Mouse (Mus musculus) 416B (cell line): ENCODE data around the gene Kmt5c.

ENCODE experiments used
- DNase-seq: peaks from one replicate; pipeline ENCODE4 v3.0.0; 2011; ENCODE audit warnings: low read depth

Gene Kmt5c

DNA sequence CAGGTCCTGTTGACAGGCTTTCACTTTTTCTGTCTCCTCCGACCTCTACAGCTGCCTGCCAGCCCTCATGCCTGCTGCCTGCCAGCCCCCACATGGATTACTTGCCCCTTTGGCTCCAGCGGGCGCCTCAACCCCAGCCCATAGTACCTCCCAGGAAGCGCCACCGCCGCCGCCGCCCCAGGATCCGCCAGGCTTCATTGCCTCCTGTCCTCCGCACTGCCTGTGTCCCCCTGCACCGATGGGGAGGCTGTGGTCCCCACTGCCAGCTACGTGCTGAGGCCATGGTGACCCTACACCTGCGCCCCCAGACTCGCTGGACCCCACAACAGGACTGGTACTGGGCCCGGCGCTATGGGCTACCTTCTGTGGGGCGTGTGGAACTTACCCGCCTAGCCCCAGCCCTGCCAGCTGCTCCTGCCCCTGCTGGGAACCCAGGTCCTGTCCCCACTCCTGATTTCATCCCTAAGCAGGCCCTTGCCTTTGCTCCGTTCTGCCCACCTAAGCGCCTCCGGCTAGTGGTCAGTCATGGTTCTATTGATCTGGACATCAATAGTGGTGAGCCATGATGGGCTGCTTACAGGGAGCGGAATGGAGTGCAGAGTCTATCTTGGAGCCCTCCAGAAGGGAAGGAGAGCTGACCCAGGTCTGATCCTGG lies 6.5 kb downstream of the Kmt5c start:
- DNase-seq, result no peak

DNA sequence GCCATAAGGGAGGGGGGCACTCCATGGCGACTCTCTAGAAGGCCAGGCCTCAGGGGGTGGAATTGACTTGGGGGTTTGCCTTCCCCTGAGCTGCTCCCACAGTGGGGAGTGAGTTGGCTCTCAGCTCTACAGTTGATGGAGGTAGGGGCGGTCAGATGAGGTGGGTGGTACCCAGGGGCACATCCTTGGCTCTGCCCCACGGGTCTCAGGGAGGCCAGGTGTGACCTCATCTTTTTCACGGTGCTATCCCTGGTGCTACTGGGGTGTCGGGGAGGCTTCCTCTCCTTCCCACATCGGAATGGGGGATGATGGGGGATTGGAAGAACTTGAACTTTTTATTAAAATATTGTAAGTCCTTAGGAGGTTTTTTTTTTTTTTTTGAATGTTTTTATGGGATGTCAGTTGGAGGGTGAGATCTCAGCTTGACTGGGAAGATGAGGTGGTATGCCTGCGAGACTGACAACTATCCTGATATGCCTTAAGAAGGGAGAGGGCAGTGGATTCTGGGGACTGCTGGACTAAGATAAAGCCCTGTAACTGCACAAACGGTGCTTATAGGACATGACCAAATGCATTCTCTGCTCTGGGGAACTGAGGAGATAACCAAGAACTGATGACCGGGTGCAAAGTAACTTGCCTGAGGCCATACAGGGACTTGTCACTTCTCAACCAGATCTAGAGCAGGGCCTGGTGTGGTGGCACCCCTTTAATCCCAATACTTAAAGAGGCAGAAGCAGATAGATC lies 7.4 kb downstream of the Kmt5c start:
- DNase-seq, result no peak

DNA sequence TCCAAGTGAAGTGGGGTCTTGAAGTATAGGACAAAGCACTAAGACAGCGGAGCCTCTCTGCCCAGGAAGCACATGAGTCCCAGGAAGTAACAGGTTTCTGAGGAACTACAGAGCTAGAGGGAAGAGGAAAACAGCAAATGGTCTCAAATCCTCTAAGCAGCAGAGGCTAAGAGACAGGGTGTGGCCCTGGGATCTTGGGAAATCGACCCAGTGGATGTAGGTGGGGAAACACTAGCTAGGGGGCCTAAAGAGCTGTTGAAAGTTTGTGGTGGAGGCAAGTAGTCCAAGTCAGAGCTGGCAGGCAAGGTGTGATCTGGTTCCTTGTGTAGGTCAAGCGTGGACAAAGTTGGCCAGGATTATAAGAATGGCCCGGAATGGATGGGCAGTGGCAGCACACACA lies 8.4 kb downstream of the Kmt5c start:
- DNase-seq, result peak; percentile 24

DNA sequence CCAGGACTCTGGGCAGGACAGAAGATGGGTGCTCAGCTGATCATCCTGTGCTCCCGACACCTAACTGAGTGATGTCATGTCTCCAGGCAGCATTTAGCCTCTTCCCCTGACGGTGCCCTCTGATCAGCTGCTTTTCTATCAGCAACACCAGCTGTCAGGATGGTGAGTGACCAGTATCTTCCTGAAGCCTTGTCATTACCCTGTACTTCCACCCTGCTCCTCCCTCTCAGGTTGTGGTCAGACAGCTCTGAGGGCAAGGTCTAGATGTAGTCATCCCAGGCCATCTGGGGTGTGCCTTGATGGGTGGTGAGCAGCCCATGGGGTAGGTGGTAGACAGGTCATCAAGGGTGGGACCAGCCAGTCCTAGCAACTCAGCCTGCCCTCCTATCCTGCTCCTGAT lies 9.3 kb downstream of the Kmt5c start:
- peak; percentile 49 for DNase-seq

DNA sequence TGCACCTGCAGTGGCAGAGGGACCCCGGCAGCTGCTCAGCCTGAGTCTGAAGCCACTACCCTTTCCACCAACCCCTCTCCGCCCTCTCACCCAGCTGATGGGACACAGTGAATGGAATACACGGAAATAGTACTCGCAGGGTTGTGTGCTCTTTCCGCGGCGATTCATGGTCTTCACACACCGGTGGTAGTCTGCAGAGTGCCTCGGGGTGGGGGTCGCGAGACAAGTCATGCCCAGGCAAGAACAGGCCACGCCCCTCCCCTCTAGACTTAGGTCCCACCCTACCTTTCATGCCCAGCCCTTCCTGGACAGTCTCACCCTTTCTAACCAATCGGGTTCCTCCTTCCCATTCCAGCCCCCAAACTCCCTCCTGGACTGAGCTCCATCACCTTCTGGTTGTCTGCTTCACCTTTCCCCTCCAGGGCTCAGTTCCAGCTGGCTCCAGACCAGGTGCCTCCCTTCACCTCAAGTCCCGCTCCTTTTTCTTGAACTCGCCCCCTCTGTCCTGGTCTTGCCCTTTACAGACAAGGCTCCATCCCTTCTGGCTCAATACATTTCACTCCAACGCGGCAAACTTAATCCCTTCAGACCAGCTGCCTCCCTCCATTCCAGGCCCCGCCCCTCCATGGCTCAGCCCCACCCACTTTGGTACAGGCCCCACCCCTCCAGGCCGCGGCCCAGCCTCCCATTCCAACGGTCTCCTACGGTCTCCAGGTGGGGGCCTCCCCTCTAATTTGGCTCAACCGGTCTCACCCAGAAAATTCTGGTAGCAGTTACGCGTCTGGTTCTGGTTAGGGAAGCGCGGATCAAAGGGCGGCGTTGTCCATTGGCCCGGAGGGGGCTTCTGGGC lies 12.3 kb downstream of the Kmt5c start:
- DNase-seq, result no peak

DNA sequence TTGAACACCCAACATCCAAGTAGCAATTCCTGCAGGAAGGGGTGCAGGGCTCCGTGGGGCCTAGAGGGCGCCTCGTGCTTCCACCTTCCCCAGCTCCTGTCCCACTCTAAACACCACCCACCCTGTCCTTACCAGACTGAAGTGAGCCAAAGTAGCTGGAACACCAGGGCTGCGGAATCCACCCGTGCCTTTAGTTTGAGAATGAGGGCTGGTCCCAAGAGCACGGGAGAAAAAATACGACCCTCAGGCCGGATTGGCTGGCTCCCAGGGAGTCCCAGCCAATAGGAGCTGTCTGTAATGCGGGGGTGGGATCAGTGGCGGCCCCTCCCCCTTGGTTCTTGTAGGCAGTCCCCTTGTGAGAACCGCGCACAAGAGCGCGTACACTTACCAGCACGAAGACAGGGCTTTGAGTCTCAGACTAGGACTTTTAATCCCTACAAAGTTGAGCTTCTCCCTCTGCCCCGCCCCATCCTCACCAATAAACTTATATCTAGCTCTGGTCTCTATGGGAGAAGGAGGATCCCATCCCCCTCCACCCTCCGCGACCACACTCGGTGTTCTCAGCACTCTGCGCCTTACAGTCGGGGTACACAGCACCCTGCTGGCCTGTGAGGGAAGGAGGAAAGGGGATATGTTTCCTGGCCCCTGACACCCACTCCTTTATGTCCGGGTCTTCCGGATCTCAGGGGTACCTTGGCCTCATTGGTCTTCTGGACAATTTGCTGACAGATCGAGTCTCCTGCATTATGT lies 13.1 kb downstream of the Kmt5c start, which contains the start of gene Cox6b2:
Gene Cox6b2, minus strand, starts transcription at position 274 of the 750 bp plus-strand sequence.
- no peak for DNase-seq

DNA sequence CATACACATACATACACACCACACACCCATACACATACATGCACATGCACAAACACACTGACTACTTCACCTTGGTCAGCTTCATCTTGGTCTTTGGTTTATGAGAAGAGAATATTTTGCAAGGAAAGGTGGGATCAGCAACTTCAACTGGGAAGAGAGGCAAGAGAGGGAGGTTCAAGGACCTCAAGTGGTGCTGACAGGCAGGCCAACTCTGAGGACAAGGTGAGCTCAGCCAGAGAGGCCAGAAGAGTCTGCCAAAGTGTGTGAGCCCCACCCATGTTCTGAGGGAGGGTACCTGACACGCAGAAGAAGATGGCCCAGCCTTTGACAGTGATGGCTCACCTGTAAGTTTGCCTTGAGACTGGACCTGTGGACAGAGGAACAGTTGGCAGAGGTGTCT lies 19.8 kb downstream of the Kmt5c start:
- no peak for DNase-seq

DNA sequence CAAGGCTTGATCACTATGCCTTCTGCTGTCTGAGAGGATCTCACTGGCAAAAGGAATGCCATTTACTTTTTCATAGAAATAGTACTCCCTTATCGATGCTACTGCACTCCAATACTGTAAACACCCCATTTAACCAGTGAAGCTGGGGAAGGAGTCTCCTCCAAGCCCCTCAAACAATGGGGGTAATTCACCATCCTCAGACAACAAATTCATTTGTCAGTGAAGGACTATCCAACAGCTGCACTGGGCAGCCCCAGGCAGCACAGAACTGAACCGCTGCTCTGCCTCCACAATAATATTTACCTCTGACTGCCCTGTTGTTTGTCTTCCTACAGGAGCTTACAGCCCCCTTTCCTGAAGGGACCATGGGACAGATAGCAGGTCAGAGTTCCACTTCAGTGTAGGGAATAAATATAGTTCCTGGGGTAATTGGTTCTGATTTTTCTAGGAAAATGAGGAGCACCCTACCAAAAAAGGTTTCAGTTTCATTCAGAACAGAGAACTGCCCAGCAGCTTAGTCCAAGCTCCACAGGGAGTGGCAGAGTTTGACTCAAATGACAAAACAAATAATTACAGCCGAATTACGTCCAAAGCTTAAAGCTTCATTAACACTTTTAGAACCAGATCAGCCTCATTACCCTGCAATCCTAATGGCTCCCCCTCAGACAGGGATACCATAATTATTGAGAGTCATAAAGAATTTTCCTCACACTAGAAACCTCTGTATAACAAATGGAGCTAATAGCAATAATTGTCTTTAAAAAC lies 25.2 kb downstream of the Kmt5c start:
- DNase-seq, result no peak

DNA sequence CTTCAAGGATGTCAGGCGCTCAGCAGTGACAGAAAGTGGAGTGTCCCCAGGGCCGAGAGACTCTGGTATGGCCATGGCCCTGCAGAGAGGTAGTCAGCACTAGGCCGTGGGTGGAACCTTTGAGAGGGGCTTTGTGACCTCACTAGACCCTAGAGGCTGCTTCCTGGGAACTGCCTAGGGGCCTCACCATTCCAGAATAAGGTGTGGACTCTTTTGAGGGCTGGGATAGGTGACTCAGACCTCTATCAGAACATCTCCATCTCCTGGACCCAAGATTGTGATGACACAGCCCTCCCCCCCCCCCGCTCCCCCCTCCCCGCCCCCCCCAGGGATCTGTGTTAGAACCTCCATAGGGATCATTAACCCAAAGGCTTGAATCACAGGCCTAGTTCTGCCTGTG lies 31.3 kb downstream of the Kmt5c start, which contains the start of gene Fam71e2:
Gene Fam71e2, minus strand, starts transcription at position 101 of the 400 bp plus-strand sequence.
- no peak for DNase-seq

DNA sequence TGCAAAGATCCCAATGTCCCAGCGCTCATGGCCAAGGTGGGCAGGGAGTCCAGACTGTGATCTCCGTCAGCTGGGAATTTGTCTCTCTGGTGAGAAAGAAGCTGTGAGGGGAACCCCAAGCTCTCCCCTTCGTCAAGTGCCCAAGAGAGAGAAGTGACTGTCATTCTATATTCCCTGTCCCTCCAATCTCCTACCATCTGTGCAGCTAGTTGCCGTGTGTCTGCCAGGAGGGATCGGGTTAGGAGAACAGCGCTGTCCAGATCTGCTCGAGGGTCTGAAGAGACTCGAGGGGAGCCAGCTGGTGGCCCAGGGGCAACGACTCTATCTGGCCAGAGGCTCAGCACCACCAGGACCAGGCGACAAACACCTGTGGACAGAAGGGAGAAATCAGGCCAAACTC lies 36.2 kb downstream of the Kmt5c start:
- DNase-seq, result no peak

DNA sequence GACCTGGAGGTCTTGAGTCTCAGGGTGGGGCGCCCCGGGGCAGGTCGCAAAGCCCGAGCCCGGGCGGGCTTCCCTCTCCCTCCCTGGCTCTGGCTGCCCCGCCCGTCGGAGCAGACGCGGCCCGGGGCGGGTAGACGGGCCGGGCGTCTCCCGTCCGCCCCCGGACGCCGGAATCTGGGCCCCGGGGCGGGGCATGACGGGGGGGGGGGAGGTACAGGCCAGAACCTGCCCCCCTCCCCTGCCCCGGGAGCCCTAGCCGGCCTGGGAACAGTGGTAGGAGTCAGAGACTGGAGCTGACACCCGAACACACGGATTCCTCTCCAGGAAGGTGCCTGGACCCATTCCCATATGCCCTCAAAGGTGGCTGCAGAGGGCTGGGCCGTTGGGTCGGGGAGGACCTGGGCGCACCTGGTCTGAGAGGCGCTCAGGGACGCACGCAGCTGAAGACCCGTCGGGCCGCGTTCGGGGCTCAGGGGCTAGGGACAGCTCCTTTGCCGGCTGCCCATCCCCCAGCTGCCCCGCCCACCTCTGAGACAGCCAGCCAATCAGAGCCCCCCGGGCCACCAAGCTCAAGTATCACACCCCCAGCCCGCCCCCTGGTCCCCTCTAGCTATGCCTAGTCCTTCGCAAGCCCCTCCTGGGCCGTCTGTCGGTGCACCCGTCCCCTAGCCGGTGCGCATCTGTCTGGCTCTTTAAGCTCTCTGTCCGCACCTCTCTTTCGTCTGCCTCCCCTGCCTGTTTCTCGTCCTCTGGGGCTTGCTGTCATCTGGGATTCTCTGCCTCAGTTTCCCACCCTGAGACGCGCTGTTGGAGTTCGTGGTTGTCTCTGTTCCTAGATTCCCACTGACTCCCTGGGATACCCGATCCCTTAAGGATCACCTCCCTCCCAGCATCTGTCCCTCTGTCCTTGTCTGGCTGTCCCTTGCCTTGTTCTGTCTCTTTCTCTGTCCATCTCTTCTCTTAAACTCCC lies 37.2 kb downstream of the Kmt5c start:
- DNase-seq, result no peak

DNA sequence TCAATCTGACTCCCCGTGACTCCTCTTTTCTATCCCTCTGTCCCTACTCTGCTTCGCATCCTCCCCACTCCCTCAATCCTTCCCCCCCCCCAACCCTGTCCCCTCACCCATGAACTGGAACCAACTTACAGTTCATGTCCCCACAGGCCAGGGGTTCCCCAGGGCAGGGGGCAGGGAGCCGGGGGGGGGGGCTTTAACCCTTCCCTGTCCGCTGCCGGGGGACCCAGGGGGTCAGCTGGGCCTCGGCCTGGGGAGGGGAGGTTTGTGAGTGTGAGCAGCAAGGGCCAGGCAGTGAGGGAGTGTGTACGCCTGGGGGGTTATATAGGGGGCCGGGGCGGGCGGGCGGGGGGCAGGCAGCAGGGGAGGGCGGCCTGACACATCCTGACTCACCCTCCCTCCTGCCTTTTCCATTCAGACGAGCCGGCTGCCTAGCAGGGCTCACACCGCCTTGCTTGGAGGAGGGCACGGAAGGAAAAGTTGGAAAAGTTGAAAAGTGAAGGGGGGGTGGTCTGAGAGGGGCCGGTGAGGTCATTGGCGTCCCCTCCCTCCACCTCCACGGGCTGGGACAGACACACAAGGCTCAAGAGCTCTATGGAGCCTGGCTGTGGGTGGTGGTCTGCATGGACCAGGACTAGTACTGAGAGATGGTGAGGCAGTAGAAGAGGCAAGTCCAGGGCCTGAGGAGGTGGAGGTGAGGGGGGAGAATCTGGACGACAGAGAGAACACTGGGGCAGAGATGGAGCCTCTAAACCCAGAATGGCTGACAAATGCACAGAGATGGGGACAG lies 38.1 kb downstream of the Kmt5c start:
- DNase-seq, result no peak

DNA sequence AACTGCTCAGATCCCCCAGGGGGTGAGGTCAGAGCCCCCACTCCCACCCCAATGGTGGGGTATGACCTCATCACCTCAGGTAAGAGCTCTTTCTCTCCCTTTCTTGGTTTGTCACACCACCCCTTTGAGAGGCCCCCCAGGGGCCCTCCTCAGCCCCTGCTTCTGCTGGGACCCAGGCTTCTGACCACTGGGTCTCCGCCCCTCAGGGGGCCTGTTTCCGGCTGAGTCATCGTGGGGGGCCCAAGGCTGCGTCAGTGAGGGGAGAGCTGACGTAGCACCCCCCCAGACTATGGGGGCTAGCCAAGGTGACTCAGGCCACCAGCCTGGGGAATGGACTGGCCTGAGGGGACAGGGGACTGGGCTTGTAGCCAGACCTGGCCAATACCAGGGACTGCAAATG lies 40.0 kb downstream of the Kmt5c start:
- DNase-seq, result peak; percentile 65

DNA sequence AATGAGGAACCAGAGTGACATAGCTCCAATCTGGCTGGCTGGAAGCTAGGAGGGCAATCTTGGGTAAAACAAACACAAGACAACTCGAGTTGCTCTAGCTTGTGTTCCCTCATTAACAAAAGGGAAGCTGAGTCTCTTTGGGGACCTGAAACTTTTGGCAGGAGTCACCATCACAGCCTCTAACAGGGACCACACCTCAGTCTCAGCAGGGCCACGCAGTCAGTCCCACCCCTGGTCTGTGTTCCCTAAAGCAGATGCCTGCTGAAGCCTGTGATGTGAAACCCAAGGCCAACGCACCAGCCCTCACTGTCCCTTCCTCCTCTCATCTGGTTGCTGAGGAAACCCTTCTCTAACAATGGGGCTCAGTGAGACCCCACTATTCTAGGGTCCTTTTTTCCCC lies 42.2 kb downstream of the Kmt5c start:
- no peak for DNase-seq

DNA sequence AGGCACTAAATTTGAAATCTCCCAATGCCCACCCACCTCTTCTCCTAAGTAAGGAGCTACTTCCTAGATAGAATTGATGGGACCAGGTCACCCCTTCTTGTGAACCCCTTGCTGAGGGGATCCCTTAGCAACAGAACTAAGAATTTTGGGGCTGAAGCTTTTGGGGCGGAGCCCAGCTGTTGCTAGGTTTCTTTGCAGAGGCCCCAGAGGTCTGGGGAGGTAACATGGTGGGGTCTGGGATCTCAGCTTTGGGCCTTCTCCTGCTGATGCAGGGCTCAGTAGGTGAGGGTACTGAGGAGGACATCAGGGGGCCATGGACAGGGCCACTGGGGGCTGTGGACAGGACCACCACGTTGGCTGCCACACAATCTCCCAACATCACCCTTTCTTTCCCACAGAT lies 42.8 kb downstream of the Kmt5c start, which contains the start of the genes Il11 and Tmem190:
Gene Il11, minus strand, starts transcription at position 101 of the 400 bp plus-strand sequence.
Gene Tmem190, plus strand, starts transcription at position 179 of the 400 bp plus-strand sequence.
- DNase-seq, result no peak

DNA sequence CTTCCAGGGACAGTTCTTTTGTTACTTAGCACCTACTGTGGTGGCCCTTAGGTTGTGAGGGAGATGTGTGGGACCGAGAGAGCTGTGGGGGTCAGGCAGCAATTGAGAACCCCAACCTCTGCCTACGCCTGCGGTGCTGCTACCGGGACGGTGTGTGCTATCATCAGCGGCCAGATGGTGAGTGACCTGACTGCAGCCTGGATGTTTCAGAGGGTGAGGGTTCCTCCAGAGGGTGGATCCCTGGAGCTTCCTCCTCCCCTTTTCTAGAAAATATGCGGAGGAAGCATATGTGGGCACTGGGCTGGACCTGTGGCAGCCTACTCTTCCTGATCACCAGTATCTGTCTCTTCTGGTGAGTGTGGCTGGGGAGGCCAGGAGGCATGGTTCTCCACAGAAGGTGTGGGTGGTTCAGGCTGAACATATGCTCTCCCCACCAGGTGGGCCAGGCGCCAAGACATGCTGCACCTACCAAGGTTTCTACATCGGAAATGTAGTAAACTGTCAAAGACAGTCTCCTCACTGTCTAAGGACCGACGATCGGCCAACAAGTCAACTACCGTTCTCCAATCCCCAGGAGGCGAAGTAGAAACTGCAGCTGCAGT lies 43.9 kb downstream of the Kmt5c start:
- peak; percentile 28 for DNase-seq

DNA sequence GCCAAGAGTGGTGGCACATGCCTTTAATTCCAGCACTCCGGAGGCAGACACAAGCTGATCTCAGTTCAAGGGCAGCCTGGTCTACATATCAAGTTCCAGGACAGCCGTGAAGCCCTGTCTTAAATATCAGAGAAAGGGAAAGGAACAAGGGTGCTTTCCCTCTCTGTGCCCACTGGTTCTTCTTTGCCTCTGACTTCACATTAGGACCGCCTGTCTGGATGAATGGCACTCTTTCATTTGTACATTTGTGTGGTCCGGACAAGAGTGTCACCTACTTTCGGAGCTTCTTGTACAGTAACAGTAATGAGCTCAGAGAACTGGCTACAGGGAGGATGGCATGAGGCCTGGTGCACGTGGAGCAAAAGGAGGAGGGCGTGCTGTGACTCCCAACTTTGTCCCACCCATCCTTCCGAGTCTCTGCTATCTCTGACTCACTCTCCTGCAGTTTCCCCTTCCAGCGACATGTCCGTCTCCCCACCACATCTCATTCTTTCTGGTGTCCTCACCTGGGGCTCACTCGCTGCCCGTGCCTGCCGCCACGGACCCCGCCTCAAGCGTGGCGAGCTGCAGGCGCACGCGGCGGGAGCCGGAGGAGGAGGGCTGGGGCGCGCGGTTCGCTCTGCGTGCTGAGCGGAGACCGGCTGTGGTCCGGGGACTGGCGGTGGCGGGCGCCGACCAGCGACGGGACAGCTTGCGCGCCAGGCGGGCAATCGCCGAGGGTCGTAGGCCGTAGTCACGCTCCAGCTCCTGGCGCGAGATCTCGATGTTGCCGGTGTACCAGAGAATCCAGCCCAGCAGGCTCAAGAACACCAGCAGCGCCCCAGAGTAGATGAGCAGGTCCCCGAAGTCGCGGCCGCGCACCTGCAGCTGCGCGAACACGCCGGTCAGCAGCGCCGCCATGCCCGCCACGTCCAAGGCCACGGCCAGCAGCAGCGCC lies 48.9 kb downstream of the Kmt5c start:
- DNase-seq, result peak; percentile 84
